Mouse (Mus musculus) small intestine, adult 2 months (tissue): ENCODE results near the gene Grem1. TPM values are rescaled to one million over a fixed set of nuclear protein-coding genes. Genes with fewer than 3 reads are reported as not detected.

ENCODE experiments used
- H3K27ac ChIP-seq: fragments of 200-500 bp; 2 replicates; pipeline ENCODE4 v1.5.1; 2012; ENCODE audit warnings: low read depth, low read length, control low read depth, inconsistent platforms; ENCODE audit not compliant: insufficient read depth
- H3K27me3 ChIP-seq: fragments of 200-500 bp; 2 replicates; pipeline ENCODE4 v1.6.1; 2012; ENCODE audit warnings: mild to moderate bottlenecking, moderate library complexity, low read length, inconsistent platforms; ENCODE audit not compliant: control insufficient read depth, insufficient read depth
- H3K36me3 ChIP-seq: fragments of 200-500 bp; 2 replicates; pipeline ENCODE4 v1.6.1; 2012; ENCODE audit warnings: mild to moderate bottlenecking, low read length, control low read depth, inconsistent platforms; ENCODE audit not compliant: control insufficient read depth, insufficient read depth
- H3K4me1 ChIP-seq: fragments of 200-500 bp; 2 replicates; pipeline ENCODE4 v1.6.1; 2012; ENCODE audit warnings: low read length, inconsistent platforms, mixed read lengths; ENCODE audit not compliant: control insufficient read depth, insufficient read depth, insufficient read length
- H3K4me3 ChIP-seq: fragments of 200-500 bp; 2 replicates; pipeline ENCODE4 v1.5.1; 2012; ENCODE audit warnings: low read depth, mild to moderate bottlenecking, control low read depth, inconsistent platforms, low read length, moderate library complexity
- CTCF ChIP-seq: fragments of 200-500 bp; IDR thresholded peaks from 2 replicates; pipeline ENCODE4 v1.5.1; 2012; ENCODE audit warnings: low read depth, mild to moderate bottlenecking, control low read depth, inconsistent platforms, low read length, moderate library complexity, mixed read lengths; ENCODE audit not compliant: insufficient replicate concordance, insufficient read length; ENCODE audit errors: extremely low read depth
- POLR2A ChIP-seq: fragments of 200-500 bp; IDR thresholded peaks from 2 replicates; pipeline ENCODE4 v1.6.1; 2012; ENCODE audit warnings: low read depth, mild to moderate bottlenecking, control low read depth, inconsistent platforms, low read length, moderate library complexity
- WGBS: fragments of 180-500 bp; shearing (Covaris S2); methylation state at CpG from one replicate; pipeline ENCODE4 v1.1.7; 2018; 5-methylcytosine and 5-hydroxymethylcytosine counted together
- polyA plus RNA-seq: library from polyadenylated mRNA; depleted of rRNA; stranded (reverse); fragments of >200 nt; gene quantifications from 2 replicates; pipeline ENCODE4 v1.2.3, GENCODE M21; 2012; rRNA removed

Gene Grem1
- polyA plus RNA-seq: 7.4 and 7.6 TPM in 2 replicates

DNA sequence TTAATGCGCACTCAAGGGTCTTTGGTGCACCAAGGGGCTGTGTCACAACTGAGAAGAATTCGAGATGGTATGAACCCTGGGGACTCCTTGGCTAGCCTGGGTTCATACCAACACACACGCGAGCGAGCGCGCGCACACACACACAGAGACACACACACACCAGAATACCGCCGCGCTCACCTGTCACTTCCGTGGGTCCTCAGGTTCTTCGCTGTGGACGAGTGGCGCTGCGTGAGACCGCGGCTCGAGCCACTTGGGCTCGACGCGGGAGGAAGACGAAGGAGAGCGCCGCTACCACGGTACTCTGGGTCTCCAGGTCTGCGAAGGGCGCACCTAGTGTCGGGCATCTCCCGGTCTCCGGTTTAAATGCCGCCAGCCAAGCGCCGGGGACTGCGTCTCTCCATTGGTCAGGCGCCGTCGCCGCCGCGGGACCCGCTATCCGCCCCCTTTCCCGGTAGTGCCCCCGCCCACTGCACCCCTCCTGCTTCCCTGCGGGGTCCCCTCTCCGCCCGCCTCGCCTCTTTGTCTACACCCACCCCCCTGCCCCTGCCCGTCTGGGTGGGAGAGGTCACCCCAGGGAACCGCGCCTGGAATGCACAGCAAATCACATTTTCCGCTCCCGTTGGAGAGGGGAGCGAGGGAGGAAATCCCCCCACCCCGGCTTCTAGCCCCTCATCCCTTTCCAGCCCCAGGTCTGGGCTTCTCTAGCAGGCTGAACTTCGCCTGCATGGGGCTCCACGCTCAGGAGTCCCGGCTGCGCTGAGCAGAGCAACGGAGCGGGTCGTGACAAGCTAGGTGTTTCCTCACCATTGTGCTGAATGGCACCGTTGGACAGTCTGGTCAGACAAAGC, at the start of gene Grem1:
Grem1 (minus strand) TSS at position 336 of the 851 bp plus-strand sequence.
- Histone ChIP-seq H3K36me3 (no peaks in the 10 kb centered on the region), H3K27me3 (peaks cover 17% of the 10 kb centered on the region), H3K4me3 (peak within 1 kb of the TSS; percentile 47), H3K27ac (no peak within 1 kb of the TSS; the same call in 1 of the 2 replicates), H3K4me1 (no peaks in the 10 kb centered on the region)
- WGBS: 2% methylated on average over 64 of the region's 64 CpGs
- no peak for TF ChIP-seq CTCF
- no peak for TF ChIP-seq POLR2A

DNA sequence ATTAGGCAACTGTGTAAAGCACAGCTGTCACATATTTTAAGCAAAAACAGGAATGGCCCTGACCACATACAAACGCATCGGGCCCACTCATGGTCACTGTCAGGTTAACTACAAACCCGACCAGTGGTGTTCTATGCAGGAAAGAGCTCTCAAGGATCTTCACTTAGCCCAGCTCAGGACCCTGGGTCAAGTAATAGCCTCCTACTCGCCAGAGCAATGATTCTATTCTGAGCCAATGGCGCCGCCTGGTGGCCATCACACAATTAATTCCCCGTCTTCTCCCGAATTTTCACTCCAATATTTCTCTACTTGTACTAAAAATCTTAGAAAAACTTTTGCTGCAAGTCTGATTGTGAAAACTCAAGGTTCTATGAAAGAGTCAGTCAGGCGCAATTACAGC, 49.2 kb upstream of the Grem1 start:
- WGBS: 20% methylated on average over 9 of the region's 9 CpGs
- H3K36me3 ChIP-seq: no peaks in the 10 kb centered on the region

DNA sequence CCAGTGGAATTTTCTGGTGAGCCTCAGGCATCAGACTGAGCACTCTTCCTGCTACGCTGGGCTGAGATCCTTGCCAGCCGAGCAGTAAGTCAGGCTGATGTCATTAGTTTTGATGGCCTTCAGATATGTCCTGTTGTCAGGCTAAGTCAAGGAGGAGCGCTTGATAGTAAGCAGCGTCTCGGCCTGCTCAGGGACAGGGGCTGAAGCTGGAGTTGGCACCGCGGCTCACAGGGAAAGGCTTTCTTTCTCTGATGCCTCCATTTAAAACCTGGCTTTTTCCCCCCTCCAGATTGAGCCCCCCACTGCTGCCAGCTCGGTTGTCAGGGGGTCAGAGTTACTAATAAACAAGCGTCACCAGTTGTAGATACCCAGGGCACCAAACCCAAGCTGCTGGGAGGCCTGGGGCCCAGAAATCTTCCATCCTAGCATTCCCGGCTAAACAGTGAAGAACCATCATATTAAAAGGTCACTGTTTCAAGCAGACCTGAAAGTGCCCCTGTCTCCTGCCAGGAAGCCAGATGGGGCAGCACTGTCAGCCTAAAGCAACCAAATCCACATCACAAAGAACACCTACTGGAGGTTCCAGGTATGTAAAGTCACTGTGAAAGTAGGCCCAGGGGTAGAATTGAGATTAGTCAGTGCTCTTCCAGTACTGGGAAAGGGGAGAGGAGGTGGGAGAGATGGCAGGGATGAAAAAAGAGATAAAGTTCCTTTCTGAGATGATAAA, 48.6 kb upstream of the Grem1 start:
- no peak overlapping the region for H3K27ac ChIP-seq
- no peaks in the 10 kb centered on the region for H3K27me3 ChIP-seq
- H3K36me3 ChIP-seq: no peaks in the 10 kb centered on the region
- no peak overlapping the region for H3K4me3 ChIP-seq
- 73% methylated on average over 10 of the region's 10 CpGs for WGBS
- no peak for TF ChIP-seq POLR2A
- TF ChIP-seq CTCF: no peak
- no peaks in the 10 kb centered on the region for H3K4me1 ChIP-seq

More for the DNA sequence above, 49.2 kb upstream of the Grem1 start:
- Histone ChIP-seq H3K4me3 (no peak overlapping the region), H3K27ac (no peak overlapping the region), H3K27me3 (no peaks in the 10 kb centered on the region), H3K4me1 (no peaks in the 10 kb centered on the region)
- TF ChIP-seq CTCF (peak; percentile 77; the same call in 1 of the 2 replicates), POLR2A (no peak)

DNA sequence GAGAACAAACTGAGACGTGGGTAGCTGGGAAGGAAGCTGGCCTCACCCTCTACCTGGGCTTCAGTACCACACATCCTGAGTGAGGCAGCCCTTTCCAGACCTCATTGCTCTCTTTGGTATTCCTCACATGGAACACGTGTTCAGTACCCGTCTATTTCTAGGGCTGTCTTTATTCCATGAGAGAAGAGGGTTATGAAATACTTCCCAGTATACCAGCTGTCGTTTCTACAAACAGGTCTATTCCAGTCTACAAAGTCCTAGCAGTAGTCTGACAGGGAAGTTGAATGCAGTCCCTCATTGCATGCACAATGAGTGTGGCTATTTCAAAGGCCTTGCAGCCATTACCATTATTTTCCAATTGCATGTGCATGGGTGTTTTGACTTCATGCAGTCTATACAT, 47.3 kb upstream of the Grem1 start:
- no peaks in the 10 kb centered on the region for H3K36me3 ChIP-seq
- 73% methylated on average over 4 of the region's 4 CpGs for WGBS
- H3K4me1 ChIP-seq: no peaks in the 10 kb centered on the region
- no peak overlapping the region for H3K27ac ChIP-seq
- H3K27me3 ChIP-seq: no peaks in the 10 kb centered on the region
- no peak overlapping the region for H3K4me3 ChIP-seq
- no peak for TF ChIP-seq POLR2A
- no peak for TF ChIP-seq CTCF

DNA sequence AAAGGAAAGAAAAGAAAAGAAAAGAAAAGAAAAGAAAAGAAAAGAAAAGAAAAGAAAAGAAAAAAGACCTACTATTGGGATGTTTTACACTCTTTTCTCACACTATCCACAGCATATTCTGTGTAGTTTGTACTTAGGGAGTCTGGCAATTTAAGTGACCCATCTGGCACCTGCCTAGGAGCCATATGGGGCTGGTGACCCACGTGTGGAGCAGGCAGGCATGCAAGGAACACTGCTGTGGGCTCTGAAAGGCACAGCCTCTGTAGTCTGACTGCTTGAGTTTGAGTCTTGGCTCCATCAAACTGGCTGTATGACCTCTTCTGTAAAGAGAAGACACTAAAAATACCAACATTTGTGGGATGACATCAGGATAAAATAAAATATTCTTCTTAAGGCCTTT, 45.3 kb upstream of the Grem1 start:
- no peak overlapping the region for H3K4me3 ChIP-seq
- no peaks in the 10 kb centered on the region for H3K36me3 ChIP-seq
- no peaks in the 10 kb centered on the region for H3K27me3 ChIP-seq
- WGBS: 18% methylated on average over 1 of the region's 1 CpGs
- TF ChIP-seq POLR2A: no peak
- H3K4me1 ChIP-seq: no peaks in the 10 kb centered on the region
- no peak overlapping the region for H3K27ac ChIP-seq

DNA sequence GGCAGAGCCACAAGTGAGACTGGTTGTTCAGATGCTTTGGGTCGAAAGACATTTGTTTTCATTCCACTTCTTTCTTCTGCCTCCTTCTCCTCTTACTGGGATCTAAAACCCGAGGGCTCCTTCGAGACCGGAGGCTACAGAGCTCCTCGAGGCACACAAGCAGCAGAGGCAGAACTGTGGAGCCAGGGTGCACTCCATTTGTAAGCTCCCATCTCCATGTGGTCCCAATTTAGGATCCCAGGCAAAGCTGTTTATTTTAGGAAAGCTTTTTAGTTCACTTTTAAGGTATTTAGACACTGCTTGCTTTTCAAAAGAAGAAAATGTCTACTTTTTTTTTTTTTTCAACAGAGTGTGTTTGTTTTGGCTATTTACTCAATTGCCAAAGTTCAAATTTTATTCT, 42.4 kb upstream of the Grem1 start:
- Histone ChIP-seq H3K4me1 (no peaks in the 10 kb centered on the region), H3K27me3 (no peaks in the 10 kb centered on the region), H3K36me3 (no peaks in the 10 kb centered on the region), H3K4me3 (no peak overlapping the region), H3K27ac (no peak overlapping the region)
- 73% methylated on average over 5 of the region's 5 CpGs for WGBS
- no peak for TF ChIP-seq POLR2A
- TF ChIP-seq CTCF: no peak

DNA sequence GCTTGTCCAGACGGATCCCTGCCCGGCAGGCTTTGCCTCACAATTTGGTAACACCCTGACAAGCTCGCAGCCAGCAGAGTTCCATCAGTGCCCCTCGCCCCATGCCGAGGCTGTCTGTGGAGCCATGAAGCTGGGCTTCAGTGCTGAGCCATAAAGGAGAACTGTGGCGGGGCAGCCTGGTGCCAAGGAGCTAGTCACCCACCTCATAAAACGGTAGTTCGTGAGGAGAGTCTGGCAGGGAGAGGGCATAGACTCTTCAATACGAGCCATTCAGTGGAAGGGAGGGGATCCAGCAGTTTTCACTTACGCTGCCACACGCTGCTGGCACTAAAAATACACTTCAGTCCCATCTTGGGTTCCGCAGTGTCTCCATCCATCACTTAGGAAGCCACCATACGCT, 40.2 kb upstream of the Grem1 start:
- TF ChIP-seq POLR2A: no peak
- TF ChIP-seq CTCF: no peak
- 79% methylated on average over 13 of the region's 13 CpGs for WGBS
- no peak overlapping the region for H3K27ac ChIP-seq

More for the DNA sequence above, 40.2 kb upstream of the Grem1 start:
- Histone ChIP-seq H3K4me1 (no peaks in the 10 kb centered on the region), H3K27me3 (no peaks in the 10 kb centered on the region), H3K36me3 (no peaks in the 10 kb centered on the region), H3K4me3 (no peak overlapping the region)
